Mouse (Mus musculus) thymus, postnatal 4 days (tissue): ENCODE measurements around the gene 4930449I24Rik.
A peak's percentile ranks its signal among the peaks of the same experiment; 100 is the strongest.
"Not testable (repeated sequence)": the region's sequence is repeated elsewhere in the genome, so short reads cannot be mapped to it uniquely, and the experiment has no call there.

Experiments used
- DNase-seq: peaks from one replicate; pipeline ENCODE4 v3.0.0; 2021

The 4930449I24Rik gene

GRCm38 (mm10) chr5:146502099-146502498, at the start of gene 4930449I24Rik:
TSS of gene 4930449I24Rik (plus strand) at chr5:146502399.
- DNase-seq: not testable (repeated sequence)

GRCm38 (mm10) chr5:146453556-146453955, 48.6 kb upstream of the 4930449I24Rik start:
- DNase-seq: no peak

- no peak for DNase-seq
Observed at GRCm38 (mm10) chr5:146461612-146462011, 40.6 kb upstream of the 4930449I24Rik start.

GRCm38 (mm10) chr5:146466663-146467062, 35.5 kb upstream of the 4930449I24Rik start:
- DNase-seq: no peak

- DNase-seq: no peak
Observed at GRCm38 (mm10) chr5:146468311-146468710, 33.9 kb upstream of the 4930449I24Rik start.

- no peak for DNase-seq
Observed at GRCm38 (mm10) chr5:146470821-146471220, 31.4 kb upstream of the 4930449I24Rik start.

- no peak for DNase-seq
Observed at GRCm38 (mm10) chr5:146471311-146471710, 30.9 kb upstream of the 4930449I24Rik start.

GRCm38 (mm10) chr5:146471821-146472220, 30.4 kb upstream of the 4930449I24Rik start:
- no peak for DNase-seq

- peak; percentile 39 for DNase-seq
Observed at GRCm38 (mm10) chr5:146479564-146479963, 22.6 kb upstream of the 4930449I24Rik start.

GRCm38 (mm10) chr5:146481665-146482064, 20.5 kb upstream of the 4930449I24Rik start, which contains the start of gene Gm6408:
TSS of gene Gm6408 (plus strand) at chr5:146481965.
- DNase-seq: not testable (repeated sequence)

GRCm38 (mm10) chr5:146488959-146489358, 13.2 kb upstream of the 4930449I24Rik start:
- peak; percentile 51 for DNase-seq

GRCm38 (mm10) chr5:146491063-146491462, 11.1 kb upstream of the 4930449I24Rik start, which contains the start of gene Gm6370:
TSS of gene Gm6370 (plus strand) at chr5:146491363.
- DNase-seq: not testable (repeated sequence)

- not testable (repeated sequence) for DNase-seq
Observed at GRCm38 (mm10) chr5:146513823-146514222, 11.6 kb downstream of the 4930449I24Rik start, which contains the start of gene Gm3402. TSS of gene Gm3402 (plus strand) at chr5:146514123.

GRCm38 (mm10) chr5:146525501-146525900, 23.3 kb downstream of the 4930449I24Rik start, which contains the start of gene Gm3404:
TSS of gene Gm3404 (plus strand) at chr5:146525801.
- DNase-seq: not testable (repeated sequence)

- DNase-seq: not testable (repeated sequence)
Observed at GRCm38 (mm10) chr5:146537347-146537746, 35.1 kb downstream of the 4930449I24Rik start, which contains the start of gene Gm3409. TSS of gene Gm3409 (plus strand) at chr5:146537647.
